Mouse (Mus musculus) brain, embryonic 14.5 days (tissue): ENCODE measurements around the gene Flvcr2.

Experiments used
- CTCF ChIP-seq: fragments of 200-500 bp; IDR thresholded peaks from 2 replicates; pipeline ENCODE4 v1.5.1; 2012; ENCODE audit warnings: inconsistent platforms, mild to moderate bottlenecking, moderate library complexity, borderline replicate concordance; ENCODE audit not compliant: insufficient read depth, insufficient read length; ENCODE audit errors: extremely low read depth
- POLR2A ChIP-seq: fragments of 200-500 bp; IDR thresholded peaks from 2 replicates; pipeline ENCODE4 v1.6.1; 2012; ENCODE audit warnings: mild to moderate bottlenecking, inconsistent platforms, borderline replicate concordance; ENCODE audit not compliant: poor library complexity, insufficient read depth, insufficient read length, severe bottlenecking; ENCODE audit errors: extremely low read depth

DNA sequence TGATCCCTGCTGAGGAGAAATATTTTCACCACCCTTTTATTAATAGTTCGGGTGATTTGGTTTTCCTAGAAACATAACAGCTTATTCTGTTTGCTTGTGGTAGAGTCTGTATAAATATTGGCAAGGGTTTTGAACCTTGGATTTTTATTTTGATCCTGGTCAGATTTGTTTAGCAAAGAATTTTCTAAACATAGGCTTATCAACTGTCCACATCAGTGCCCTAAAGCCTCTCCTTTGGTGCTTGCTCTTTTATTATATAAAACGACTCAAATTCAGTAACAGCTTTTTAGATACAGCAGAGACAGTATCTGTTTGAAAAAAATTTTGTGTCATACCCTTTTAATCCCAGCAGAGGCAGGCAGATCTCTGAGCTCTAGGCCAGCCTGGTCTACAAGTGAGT is 79.5 kb downstream of the Flvcr2 start:
- TF ChIP-seq POLR2A (no peak), CTCF (no peak)
